Mouse (Mus musculus): Measurements from ENCODE around the gene Dmrt1.

- TF ChIP-seq POLR2A (IDR thresholded peaks at IDR 0.05; ENCODE audit: control insufficient read depth in 1 of 2, insufficient read depth in 1 of 2, low read depth in 1 of 2, low read length in 2 of 2, poor library complexity in 1 of 2) (no peak), USF1 (IDR thresholded peaks at IDR 0.05; ENCODE audit: low read depth, low read length) (no peak), MYC (IDR thresholded peaks at IDR 0.05; ENCODE audit: low read depth, low read length) (no peak), SMC3 (IDR thresholded peaks at IDR 0.05; ENCODE audit: low read depth, low read length) (no peak), CTCF (IDR thresholded peaks at IDR 0.05 in 2 of 3, conservative IDR thresholded peaks at IDR 0.05 in 1 of 3; ENCODE audit: control insufficient read depth in 1 of 3, insufficient read depth in 1 of 3, low read depth in 2 of 3, low read length in 3 of 3, poor library complexity in 1 of 3, severe bottlenecking in 1 of 3) (peak; percentile 49 to 72 (median 59)), CHD1 (IDR thresholded peaks at IDR 0.05; ENCODE audit: low read depth, low read length) (no peak), MAFK (IDR thresholded peaks at IDR 0.05; ENCODE audit: borderline replicate concordance, low read depth, low read length) (no peak)
These were observed 123.1 kb downstream of the Dmrt1 start for GRCm38 (mm10) chr19:25628490-25628889.
